Mouse (Mus musculus) neural tube, embryonic 14.5 days (tissue): ENCODE measurements around the gene Olfr655. TPM values are rescaled to one million over a fixed set of nuclear protein-coding genes. Genes with fewer than 3 reads are reported as not detected.

Experiments
- ATAC-seq: fragments of 200-750 bp; cut with Nextera tagmentation; 2 replicates; pipeline ENCODE4 v1.8.0; 2017; ENCODE audit warnings: low read depth, mild to moderate bottlenecking, moderate TSS enrichment, moderate library complexity
- H3K27ac ChIP-seq: fragments of 300-500 bp; sonication (generic); 2 replicates; pipeline ENCODE4 v1.5.1; 2014; ENCODE audit warnings: low read depth, mild to moderate bottlenecking, control low read depth, low read length, moderate library complexity, mixed read lengths
- H3K27me3 ChIP-seq: fragments of 300-500 bp; sonication (generic); 2 replicates; pipeline ENCODE4 v1.6.1; 2014; ENCODE audit warnings: low read length; ENCODE audit not compliant: control insufficient read depth, insufficient read depth
- H3K36me3 ChIP-seq: fragments of 300-500 bp; sonication (generic); 2 replicates; pipeline ENCODE4 v1.6.1; 2014; ENCODE audit warnings: low read length, mixed read lengths; ENCODE audit not compliant: control insufficient read depth, insufficient read depth
- H3K4me1 ChIP-seq: fragments of 300-500 bp; sonication (generic); 2 replicates; pipeline ENCODE4 v1.6.1; 2014; ENCODE audit warnings: low read length; ENCODE audit not compliant: control insufficient read depth, insufficient read depth
- H3K4me2 ChIP-seq: fragments of 300-500 bp; sonication (generic); 2 replicates; pipeline ENCODE4 v1.6.1; 2014; ENCODE audit warnings: mild to moderate bottlenecking, low read depth, low read length, control low read depth
- H3K4me3 ChIP-seq: fragments of 300-500 bp; sonication (generic); 2 replicates; pipeline ENCODE4 v1.5.1; 2014; ENCODE audit warnings: low read depth, low read length, control low read depth, mixed read lengths
- H3K9ac ChIP-seq: fragments of 300-500 bp; sonication (generic); replicated peaks from 2 replicates; pipeline ENCODE4 v1.6.1; 2014; ENCODE audit warnings: low read depth, mild to moderate bottlenecking, control low read depth, low read length, mixed read lengths
- H3K9me3 ChIP-seq: fragments of 300-500 bp; sonication (generic); 2 replicates; pipeline ENCODE4 v1.6.1; 2016; ENCODE audit warnings: low read length; ENCODE audit not compliant: control insufficient read depth
- WGBS: fragments of 180-500 bp; shearing (Covaris S2); extraction: QIAGEN DNeasy Blood & Tissue Kit; methylation state at CpG from one replicate; pipeline ENCODE4 v1.1.7; 2014; 5-methylcytosine and 5-hydroxymethylcytosine counted together
- polyA plus RNA-seq: library from polyadenylated mRNA; unstranded; fragments of >200 nt; fragmentation: Nextera tagmentation; extraction: Ambion mirVana; gene quantifications from 2 replicates; pipeline ENCODE4 v1.2.1, GENCODE M21; 2014

Olfr655 gene
- 0.27 TPM in 1 of 2 replicates, not detected in the other for polyA plus RNA-seq

- H3K4me3 ChIP-seq, result no peak within 1 kb of the TSS
- no peaks in the 10 kb centered on the region for H3K36me3 ChIP-seq
- no peak within 1 kb of the TSS for H3K4me2 ChIP-seq
- no peaks in the 10 kb centered on the region for H3K4me1 ChIP-seq
- no peak within 1 kb of the TSS for H3K27ac ChIP-seq
- no peak for ATAC-seq
- no peaks in the 10 kb centered on the region for H3K27me3 ChIP-seq
- 88% methylated on average over 2 of the region's 2 CpGs for WGBS
- H3K9me3 ChIP-seq, result no peaks in the 10 kb centered on the region
- H3K9ac ChIP-seq, result no peak within 1 kb of the TSS
Measured at GRCm38 (mm10) chr7:104601679-104602078, at the start of gene Olfr655. Olfr655 (minus strand) TSS chr7:104601779.

DNA sequence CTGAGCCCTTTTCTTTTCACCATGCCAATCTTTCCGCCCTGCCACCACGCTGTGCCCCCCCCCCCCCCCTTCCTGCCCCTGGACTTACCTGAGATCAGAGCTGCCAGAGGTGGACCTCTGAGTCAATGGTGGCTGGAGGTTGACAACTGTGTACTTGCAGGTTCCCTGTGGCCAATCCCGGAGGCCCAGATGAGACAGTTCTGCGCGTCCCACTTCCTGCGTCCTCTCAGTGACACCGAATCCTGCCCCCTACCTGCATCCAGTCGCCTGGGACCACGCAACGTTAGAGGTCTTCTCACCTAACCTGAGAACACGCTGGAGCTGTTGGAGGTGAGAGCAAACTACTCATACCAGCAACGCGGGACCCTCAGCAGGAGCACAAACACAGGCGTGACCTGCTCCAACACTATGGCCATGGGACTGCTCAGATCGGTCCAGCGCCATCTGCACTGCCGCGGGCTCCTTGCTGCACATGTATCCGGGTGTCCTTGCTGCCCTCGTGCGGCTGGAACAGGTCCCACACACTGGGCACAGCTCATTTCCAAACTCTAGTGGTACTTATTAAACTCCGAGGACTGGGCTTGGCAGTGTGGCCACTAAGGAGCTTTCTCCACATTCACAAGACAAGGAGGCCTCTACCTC, 45.4 kb upstream of the Olfr655 start, which contains the start of gene Olfr658:
Gene Olfr658 (minus strand): TSS at position 465 of the 642 bp plus-strand sequence.
- Histone ChIP-seq H3K27ac (no peak within 1 kb of the TSS), H3K36me3 (no peaks in the 10 kb centered on the region), H3K4me2 (peak within 1 kb of the TSS; percentile 28; the same call in 1 of the 2 replicates), H3K4me1 (no peaks in the 10 kb centered on the region), H3K9me3 (no peaks in the 10 kb centered on the region), H3K4me3 (peak within 1 kb of the TSS; percentile 17; the same call in 1 of the 2 replicates), H3K27me3 (no peaks in the 10 kb centered on the region), H3K9ac (no peak within 1 kb of the TSS)
- WGBS, result 24% methylated on average over 21 of the region's 22 CpGs
- peak; percentile 94 for ATAC-seq

DNA sequence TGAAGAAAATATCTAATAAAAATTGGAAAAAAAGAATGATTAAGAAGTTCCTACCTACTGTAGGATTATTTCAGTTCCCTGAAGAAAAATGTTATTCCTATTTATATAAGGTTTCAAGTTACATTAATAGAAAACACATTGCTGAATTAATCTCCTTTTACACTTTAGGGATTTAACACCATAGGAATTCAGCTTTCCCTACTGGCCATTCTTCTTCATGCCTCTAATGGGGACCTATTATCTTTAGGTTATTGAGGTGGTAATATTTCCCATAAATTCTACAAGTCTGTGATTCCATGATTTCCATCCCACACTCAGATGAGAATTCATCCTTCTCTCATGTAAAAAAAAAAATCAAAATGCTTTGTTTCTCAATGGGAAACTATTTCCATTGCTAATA, 22.9 kb upstream of the Olfr655 start, which contains the start of gene Olfr657:
Gene Olfr657 (plus strand): TSS at position 301 of the 400 bp plus-strand sequence.
- no peaks in the 10 kb centered on the region for H3K27me3 ChIP-seq
- no peaks in the 10 kb centered on the region for H3K4me1 ChIP-seq
- no peak within 1 kb of the TSS for H3K4me3 ChIP-seq
- no peak within 1 kb of the TSS for H3K9ac ChIP-seq
- H3K27ac ChIP-seq, result no peak within 1 kb of the TSS
- H3K9me3 ChIP-seq, result no peaks in the 10 kb centered on the region
- no peak for ATAC-seq
- H3K4me2 ChIP-seq, result no peak within 1 kb of the TSS
- no peaks in the 10 kb centered on the region for H3K36me3 ChIP-seq

DNA sequence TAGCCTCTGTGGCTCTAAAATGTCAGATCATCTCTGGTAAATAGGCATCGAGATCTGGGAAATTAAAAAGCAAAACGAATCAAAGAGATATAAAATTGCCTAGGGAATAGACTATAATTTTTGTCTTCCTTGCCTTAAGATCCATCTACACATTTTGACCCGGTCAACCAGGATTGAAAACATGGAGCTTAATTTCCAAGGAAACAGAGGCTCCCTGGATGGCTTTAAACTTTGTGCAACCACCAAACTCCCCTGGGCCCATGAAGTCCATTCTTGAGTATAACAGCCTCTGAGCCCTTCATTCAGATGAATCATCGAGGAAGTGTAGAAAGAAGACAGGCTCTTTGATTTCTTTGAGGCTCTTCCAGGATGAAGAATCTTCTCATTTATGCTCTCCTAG, 12.1 kb upstream of the Olfr655 start, which contains the start of gene Olfr656:
Gene Olfr656 (plus strand): TSS at position 301 of the 400 bp plus-strand sequence.
- H3K36me3 ChIP-seq, result no peaks in the 10 kb centered on the region
- H3K27me3 ChIP-seq, result no peaks in the 10 kb centered on the region
- H3K4me2 ChIP-seq, result no peak within 1 kb of the TSS
- no peak for ATAC-seq
- no peaks in the 10 kb centered on the region for H3K4me1 ChIP-seq
- no peak within 1 kb of the TSS for H3K4me3 ChIP-seq
- H3K9ac ChIP-seq, result no peak within 1 kb of the TSS
- no peaks in the 10 kb centered on the region for H3K9me3 ChIP-seq
- H3K27ac ChIP-seq, result no peak within 1 kb of the TSS
- WGBS, result 82% methylated on average over 4 of the region's 4 CpGs

GRCm38 (mm10) chr7:104604727-104605126, 3.1 kb upstream of the Olfr655 start:
- no peak overlapping the region for H3K4me3 ChIP-seq
- ATAC-seq, result no peak

DNA sequence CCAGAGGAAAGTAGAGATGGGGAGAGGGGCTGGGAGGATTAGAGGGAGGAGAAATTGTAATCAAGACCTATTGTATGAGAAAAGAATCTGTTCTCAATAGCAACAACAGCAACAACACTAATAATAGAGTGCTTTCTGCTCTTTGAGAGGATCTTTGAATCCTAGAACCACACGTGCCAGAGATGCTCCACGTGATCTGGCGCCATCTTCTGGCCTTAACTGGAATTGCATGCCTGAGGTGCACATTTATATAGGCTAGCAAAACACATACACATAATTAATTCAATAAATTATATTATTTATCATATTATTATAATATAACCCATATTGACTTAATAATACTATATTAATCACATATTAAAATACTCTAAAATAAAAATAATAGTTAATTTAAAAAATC, 1.6 kb upstream of the Olfr655 start:
- Histone ChIP-seq H3K36me3 (no peaks in the 10 kb centered on the region), H3K9me3 (no peaks in the 10 kb centered on the region), H3K4me3 (no peak overlapping the region), H3K4me2 (no peak overlapping the region), H3K4me1 (no peaks in the 10 kb centered on the region), H3K27me3 (no peaks in the 10 kb centered on the region), H3K27ac (no peak overlapping the region), H3K9ac (no peak overlapping the region)
- no peak for ATAC-seq
- WGBS, result 6% methylated on average over 3 of the region's 3 CpGs

More at GRCm38 (mm10) chr7:104604727-104605126, 3.1 kb upstream of the Olfr655 start:
- no peaks in the 10 kb centered on the region for H3K36me3 ChIP-seq
- H3K9ac ChIP-seq, result no peak overlapping the region
- H3K27me3 ChIP-seq, result no peaks in the 10 kb centered on the region
- H3K27ac ChIP-seq, result no peak overlapping the region
- H3K4me2 ChIP-seq, result no peak overlapping the region
- no peaks in the 10 kb centered on the region for H3K4me1 ChIP-seq
- H3K9me3 ChIP-seq, result no peaks in the 10 kb centered on the region

DNA sequence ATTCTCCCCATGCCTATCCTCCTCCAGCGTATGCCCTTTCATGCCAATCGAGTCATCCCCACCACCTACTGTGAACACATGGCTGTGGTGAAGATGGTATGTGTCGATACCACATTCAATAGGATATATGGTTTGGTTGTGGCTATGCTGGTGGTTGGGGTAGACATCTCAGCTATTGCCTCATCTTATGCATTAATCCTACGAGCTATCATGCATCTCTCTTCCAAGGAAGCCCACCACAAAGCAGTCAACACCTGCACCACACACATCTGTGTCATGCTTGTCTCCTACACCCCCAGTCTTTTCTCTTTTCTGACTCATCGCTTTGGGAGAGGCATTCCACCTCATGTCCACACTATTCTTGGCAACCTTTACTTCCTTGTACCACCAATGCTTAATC, 13.3 kb downstream of the Olfr655 start:
- H3K27me3 ChIP-seq, result no peaks in the 10 kb centered on the region
- no peaks in the 10 kb centered on the region for H3K4me1 ChIP-seq
- WGBS, result 90% methylated on average over 5 of the region's 5 CpGs
- no peak overlapping the region for H3K27ac ChIP-seq
- ATAC-seq, result no peak
- H3K9ac ChIP-seq, result no peak overlapping the region
- H3K4me3 ChIP-seq, result no peak overlapping the region
- H3K9me3 ChIP-seq, result no peaks in the 10 kb centered on the region
- H3K4me2 ChIP-seq, result no peak overlapping the region
- no peaks in the 10 kb centered on the region for H3K36me3 ChIP-seq

- no peaks in the 10 kb centered on the region for H3K4me1 ChIP-seq
- no peaks in the 10 kb centered on the region for H3K9me3 ChIP-seq
- H3K27me3 ChIP-seq, result no peaks in the 10 kb centered on the region
- no peak within 1 kb of the TSS for H3K4me2 ChIP-seq
- no peak for ATAC-seq
- H3K4me3 ChIP-seq, result no peak within 1 kb of the TSS
- 94% methylated on average over 4 of the region's 4 CpGs for WGBS
- H3K27ac ChIP-seq, result no peak within 1 kb of the TSS
- H3K36me3 ChIP-seq, result no peaks in the 10 kb centered on the region
- no peak within 1 kb of the TSS for H3K9ac ChIP-seq
Measured at GRCm38 (mm10) chr7:104586725-104587124, 14.9 kb downstream of the Olfr655 start, which contains the start of gene Olfr654. Olfr654 (plus strand) TSS chr7:104587025.

DNA sequence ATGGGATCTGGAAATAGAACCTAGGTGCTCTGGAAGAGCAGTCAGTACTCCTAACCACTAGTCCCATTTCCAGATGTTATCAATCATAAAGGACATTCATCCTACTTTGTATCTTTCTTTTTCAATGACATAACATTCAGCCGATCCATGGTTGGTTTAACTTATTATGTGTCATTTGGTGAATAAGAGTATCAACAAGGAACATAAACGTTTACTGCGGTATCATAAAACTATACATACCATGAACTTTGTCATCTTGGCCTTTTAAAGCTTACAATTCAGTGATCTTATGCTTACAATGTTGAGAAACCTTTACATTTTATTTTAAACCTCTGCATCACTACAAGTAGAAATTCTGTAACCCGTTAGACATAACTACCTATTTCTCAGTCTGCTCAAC, 20.1 kb downstream of the Olfr655 start:
- no peak overlapping the region for H3K27ac ChIP-seq
- H3K4me1 ChIP-seq, result no peaks in the 10 kb centered on the region
- no peak overlapping the region for H3K4me2 ChIP-seq
- WGBS, result 90% methylated on average over 4 of the region's 4 CpGs
- no peak for ATAC-seq
- no peak overlapping the region for H3K9ac ChIP-seq
- H3K4me3 ChIP-seq, result no peak overlapping the region
- no peaks in the 10 kb centered on the region for H3K36me3 ChIP-seq
- H3K27me3 ChIP-seq, result no peaks in the 10 kb centered on the region
- no peaks in the 10 kb centered on the region for H3K9me3 ChIP-seq
